Comparison of ENCODE assay signal across 8 mouse cellular contexts in the genomic region with DNA sequence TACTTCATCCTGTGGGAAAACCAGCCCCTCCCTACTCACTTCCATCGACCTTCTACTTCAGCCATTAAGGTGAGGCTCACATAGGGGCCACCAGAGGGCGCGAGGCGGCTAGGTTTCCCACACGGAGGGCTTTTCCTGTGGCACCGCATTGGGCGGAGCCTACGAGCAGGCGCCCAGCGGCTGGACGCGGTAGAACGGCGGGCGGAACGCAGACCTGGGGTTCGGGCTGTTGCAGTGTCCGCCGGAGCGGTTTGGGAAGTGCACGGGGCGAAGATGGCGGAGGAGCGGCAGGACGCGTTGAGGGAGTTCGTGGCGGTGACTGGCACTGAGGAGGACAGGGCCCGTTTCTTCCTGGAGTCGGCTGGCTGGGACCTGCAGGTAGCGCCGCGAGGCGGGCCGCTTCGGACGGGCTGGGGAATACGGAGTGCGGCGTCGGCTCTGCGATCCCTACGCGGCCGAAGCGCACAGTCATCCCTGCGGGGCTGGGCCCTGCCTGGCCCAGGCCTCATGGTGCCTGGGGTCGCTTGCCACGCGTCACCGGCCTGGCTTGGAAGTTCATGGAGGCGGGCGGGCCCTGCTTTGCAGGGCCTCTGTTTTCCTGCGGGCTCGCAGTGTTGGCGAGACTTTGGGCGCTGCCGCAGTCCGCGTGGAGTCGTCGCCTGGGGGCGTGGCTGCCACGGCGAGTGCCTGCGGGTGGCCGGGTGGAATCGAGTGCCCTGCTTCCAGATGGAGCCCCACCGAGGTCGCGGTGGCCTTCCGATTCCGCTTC. TPM values are rescaled to one million over a fixed set of nuclear protein-coding genes. Genes with fewer than 3 reads are reported as not detected.
DNase-seq lines count a peak whose midpoint lies in the region; ATAC-seq and TF ChIP-seq lines count a peak whose summit lies in the region.

A gene (plus strand): TSS at position 148 of the 769 bp plus-strand sequence.

- peak within 1 kb of the TSS; percentile 88 for H3K4me2 ChIP-seq in heart, embryonic 12.5 days
- peak within 1 kb of the TSS; percentile 84 for H3K4me2 ChIP-seq in kidney, postnatal 0 days (ENCODE audit: low read length)
- H3K4me2 ChIP-seq in liver, embryonic 11.5 days: peak within 1 kb of the TSS; percentile 74
- H3K4me2 ChIP-seq in stomach, embryonic 14.5 days (replicated peaks; ENCODE audit: low read depth, low read length): peak within 1 kb of the TSS; percentile 81

- TF ChIP-seq CTCF in kidney, postnatal 0 days (IDR thresholded peaks at IDR 0.05; ENCODE audit: low read depth): peak; percentile 98

- H3K9ac ChIP-seq in heart, embryonic 12.5 days: peak within 1 kb of the TSS; percentile 91
- H3K9ac ChIP-seq in kidney, postnatal 0 days (ENCODE audit: low read depth, low read length): peak within 1 kb of the TSS; percentile 92
- H3K9ac ChIP-seq in liver, embryonic 11.5 days (ENCODE audit: low read depth, low read length): peak within 1 kb of the TSS; percentile 79
- peak within 1 kb of the TSS; percentile 91 for H3K9ac ChIP-seq in stomach, embryonic 14.5 days (replicated peaks; ENCODE audit: low read depth, low read length)

- peak within 1 kb of the TSS; percentile 77 for H3K4me3 ChIP-seq in heart, embryonic 12.5 days
- H3K4me3 ChIP-seq in kidney, postnatal 0 days (replicated peaks; ENCODE audit: low read depth, low read length): peak within 1 kb of the TSS; percentile 96
- H3K4me3 ChIP-seq in liver, embryonic 11.5 days (ENCODE audit: low read depth, low read length): peak within 1 kb of the TSS; percentile 82
- peak within 1 kb of the TSS; percentile 94 for H3K4me3 ChIP-seq in stomach, embryonic 14.5 days (ENCODE audit: low read depth, low read length)

- H3K27me3 ChIP-seq in heart, embryonic 12.5 days (replicated peaks): 0 out of 2 replicates have a peak, but pooled peaks cover 8% of the 10 kb centered on the region
- H3K27me3 ChIP-seq in kidney, postnatal 0 days (ENCODE audit: insufficient read depth, low read length): no peaks in the 10 kb centered on the region
- H3K27me3 ChIP-seq in liver, embryonic 11.5 days (replicated peaks; ENCODE audit: control insufficient read depth, insufficient read depth, low read length): no peaks in the 10 kb centered on the region
- H3K27me3 ChIP-seq in stomach, embryonic 14.5 days (ENCODE audit: control insufficient read depth, insufficient read depth, low read length): no peaks in the 10 kb centered on the region

- H3K36me3 ChIP-seq in heart, embryonic 12.5 days: peaks cover 24% of the 10 kb centered on the region
- 0 out of 2 replicates have a peak, but pooled peaks cover 7% of the 10 kb centered on the region for H3K36me3 ChIP-seq in kidney, postnatal 0 days (ENCODE audit: insufficient read depth, low read length)
- peaks cover 8% of the 10 kb centered on the region for H3K36me3 ChIP-seq in liver, embryonic 11.5 days (ENCODE audit: control insufficient read depth, insufficient read depth, low read length)
- H3K36me3 ChIP-seq in stomach, embryonic 14.5 days (ENCODE audit: control insufficient read depth, insufficient read depth, low read length): peaks cover 13% of the 10 kb centered on the region

- WGBS in heart, embryonic 12.5 days: under 1% methylated on average over 73 of the region's 73 CpGs
- under 1% methylated on average over 72 of the region's 73 CpGs for WGBS in kidney, postnatal 0 days
- under 1% methylated on average over 73 of the region's 73 CpGs for WGBS in liver, embryonic 11.5 days
- WGBS in stomach, embryonic 14.5 days: under 1% methylated on average over 73 of the region's 73 CpGs

- DNase-seq in CD4-positive helper T cell, adult 2 months (ENCODE audit: low read depth, low spot score): peak; percentile 94
- peak; percentile 81 for DNase-seq in brain, embryonic 18.5 days (ENCODE audit: low read depth, low spot score)
- DNase-seq in kidney, postnatal 0 days (ENCODE audit: low spot score): peak; percentile 96
- peak; percentile 93 for DNase-seq in liver, embryonic 11.5 days (ENCODE audit: low spot score)
- DNase-seq in naive thymus-derived CD4-positive, alpha-beta T cell, adult 2 months (ENCODE audit: low read depth): peak; percentile 97

- no peaks in the 10 kb centered on the region for H3K9me3 ChIP-seq in heart, embryonic 12.5 days (replicated peaks)
- H3K9me3 ChIP-seq in kidney, postnatal 0 days (replicated peaks; ENCODE audit: low read length): no peaks in the 10 kb centered on the region
- no peaks in the 10 kb centered on the region for H3K9me3 ChIP-seq in liver, embryonic 11.5 days (ENCODE audit: control insufficient read depth, low read length)
- no peaks in the 10 kb centered on the region for H3K9me3 ChIP-seq in stomach, embryonic 14.5 days (ENCODE audit: control insufficient read depth, low read depth, low read length)

- peak within 1 kb of the TSS; percentile 39 for H3K27ac ChIP-seq in heart, embryonic 12.5 days (ENCODE audit: poor library complexity, severe bottlenecking)
- H3K27ac ChIP-seq in kidney, postnatal 0 days: peak within 1 kb of the TSS; percentile 68
- H3K27ac ChIP-seq in liver, embryonic 11.5 days (ENCODE audit: low read depth, low read length): no peak within 1 kb of the TSS
- no peak within 1 kb of the TSS for H3K27ac ChIP-seq in stomach, embryonic 14.5 days (ENCODE audit: low read length)

- peak; percentile 99 for ATAC-seq in erythroid progenitor cell, adult 5-6 weeks (replicated peaks; ENCODE audit: low FRiP score, poor library complexity, severe bottlenecking)
- peak; percentile 99 for ATAC-seq in heart, embryonic 12.5 days (ENCODE audit: insufficient number of reproducible peaks, low FRiP score)
- peak; percentile 100 for ATAC-seq in kidney, postnatal 0 days (replicated peaks; ENCODE audit: low FRiP score, low read depth)
- peak; percentile 100 for ATAC-seq in liver, embryonic 11.5 days (replicated peaks; ENCODE audit: low FRiP score)
- peak; percentile 100 for ATAC-seq in stomach, embryonic 14.5 days (ENCODE audit: insufficient number of reproducible peaks, insufficient read depth, low FRiP score, low read depth)

- H3K4me1 ChIP-seq in heart, embryonic 12.5 days (replicated peaks): peaks cover 8% of the 10 kb centered on the region
- 0 out of 2 replicates have a peak, but pooled peaks cover 4% of the 10 kb centered on the region for H3K4me1 ChIP-seq in kidney, postnatal 0 days (replicated peaks; ENCODE audit: insufficient read depth, low read length)
- H3K4me1 ChIP-seq in liver, embryonic 11.5 days (replicated peaks; ENCODE audit: control insufficient read depth, insufficient read depth, low read length): peaks cover 5% of the 10 kb centered on the region; the same call in 1 of the 2 replicates
- peaks cover 5% of the 10 kb centered on the region for H3K4me1 ChIP-seq in stomach, embryonic 14.5 days (ENCODE audit: control insufficient read depth, insufficient read depth, low read length)

RNA-seq across cellular contexts. Expression of the gene that starts here (rescaled TPM):
- total RNA-seq in erythroid progenitor cell, adult 5-6 weeks (2015; ENCODE audit: low replicate concordance): 18.4 and 37.3 TPM in 2 replicates
- 20.4 and 25.6 TPM in 2 replicates for total RNA-seq in erythroid progenitor cell, adult 5-6 weeks (2017; ENCODE audit: low replicate concordance)
- polyA plus RNA-seq in heart, embryonic 12.5 days (2016; fragmentation: Nextera tagmentation; extraction: Ambion mirVana): 159 and 160 TPM in 2 replicates
- 179 and 190 TPM in 2 replicates for polyA plus RNA-seq in kidney, postnatal 0 days (2015; fragmentation: Nextera tagmentation; extraction: Ambion mirVana)
- 193 and 198 TPM in 2 replicates for polyA plus RNA-seq in liver, embryonic 11.5 days (2014; fragmentation: Nextera tagmentation; extraction: Ambion mirVana)
- 203 and 215 TPM in 2 replicates for polyA plus RNA-seq in stomach, embryonic 14.5 days (2014; fragmentation: Nextera tagmentation; extraction: Ambion mirVana)

Comparison
In these comparisons a context has a peak if more than half of its experiments do, and no peak if none do; other contexts are left out.
1. H3K27ac ChIP-seq: peak in heart, embryonic 12.5 days (single experiment) and kidney, postnatal 0 days (single experiment); none in liver, embryonic 11.5 days (single experiment) and stomach, embryonic 14.5 days (single experiment).
2. Peak in every context shown above with its lines, with median percentiles within 50 percentile points of each other: DNase-seq, ATAC-seq, H3K4me2 ChIP-seq, H3K4me3 ChIP-seq and H3K9ac ChIP-seq.